ENCODE assay signal across 9 mouse cellular contexts in the genomic region with DNA sequence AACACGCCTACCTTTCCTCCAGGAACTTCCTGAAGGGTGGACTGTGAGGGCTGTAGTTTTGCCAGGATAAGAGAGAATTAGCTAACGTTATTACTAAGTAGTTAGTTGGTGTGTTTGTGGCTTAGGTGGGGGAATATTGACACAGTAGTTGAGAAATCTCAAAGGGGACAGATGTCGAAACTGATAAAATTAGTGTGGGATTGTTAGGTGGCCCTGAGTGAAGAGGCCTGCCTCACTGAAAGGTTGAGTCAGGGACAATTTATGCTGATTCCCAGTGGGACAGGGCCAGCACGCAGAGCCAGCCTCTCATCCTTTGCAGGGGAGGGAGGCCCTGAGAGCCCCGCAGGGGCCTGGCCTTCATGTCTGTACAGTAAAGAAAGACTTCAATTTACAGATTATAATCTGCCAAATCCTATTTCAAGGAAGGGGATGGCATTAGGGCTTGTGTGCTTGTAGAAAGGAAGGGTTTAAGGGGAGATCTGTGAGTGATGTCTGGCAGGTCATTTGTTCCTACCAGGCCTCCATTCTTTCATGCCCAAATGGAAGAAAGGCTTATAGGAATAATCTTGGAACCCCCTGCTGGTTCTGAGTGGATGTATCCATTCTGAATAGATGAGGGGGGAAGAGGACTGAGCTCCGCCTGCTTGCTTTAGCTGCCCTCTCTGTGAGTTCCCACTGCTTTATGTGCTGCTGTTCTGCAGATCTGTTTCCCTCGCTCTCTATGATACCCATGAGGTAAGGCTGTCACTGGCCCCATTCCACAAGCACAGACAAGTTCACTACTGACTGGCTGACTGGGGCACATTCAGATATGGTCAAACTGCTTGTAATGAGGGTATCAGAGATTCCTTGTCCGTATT. TPM values are rescaled to one million over a fixed set of nuclear protein-coding genes. Genes with fewer than 3 reads are reported as not detected.
DNase-seq lines count a peak whose midpoint lies in the region; ATAC-seq and TF ChIP-seq lines count a peak whose summit lies in the region.
"Had no signal": no experiment of that assay in that cellular context is flagged by ENCODE, and none has a peak within 500 bp of the region (broad histone marks: within the 10 kb centered on the region; RNA-seq: fewer than 3 reads in every experiment).

No protein-coding gene starts in this region.

- H3K27ac ChIP-seq in hindbrain, postnatal 0 days: no peak overlapping the region
- no peak overlapping the region for H3K27ac ChIP-seq in neural tube, embryonic 14.5 days (ENCODE audit: low read depth, low read length)

- H3K4me1 ChIP-seq in hindbrain, postnatal 0 days (ENCODE audit: insufficient read depth, low read length): peaks cover under 1% of the 10 kb centered on the region
- H3K4me1 ChIP-seq in neural tube, embryonic 14.5 days (ENCODE audit: control insufficient read depth, insufficient read depth, low read length): peaks cover 3% of the 10 kb centered on the region; the same call in 1 of the 2 replicates

- 35% methylated on average over 8 of the region's 8 CpGs for WGBS in hindbrain, postnatal 0 days
- WGBS in neural tube, embryonic 14.5 days: 33% methylated on average over 8 of the region's 8 CpGs

- no peaks in the 10 kb centered on the region for H3K27me3 ChIP-seq in hindbrain, postnatal 0 days (ENCODE audit: insufficient read depth, low read length)
- no peaks in the 10 kb centered on the region for H3K27me3 ChIP-seq in neural tube, embryonic 14.5 days (ENCODE audit: control insufficient read depth, insufficient read depth, low read length)

- peak; percentile 70 for ATAC-seq in hindbrain, postnatal 0 days
- ATAC-seq in neural tube, embryonic 14.5 days (ENCODE audit: low read depth): peak; percentile 35; the same call in 1 of the 2 replicates

- H3K4me3 ChIP-seq in hindbrain, postnatal 0 days (ENCODE audit: low read length): no peak overlapping the region
- no peak overlapping the region for H3K4me3 ChIP-seq in neural tube, embryonic 14.5 days (ENCODE audit: low read depth, low read length)

- no peaks in the 10 kb centered on the region for H3K9me3 ChIP-seq in hindbrain, postnatal 0 days (ENCODE audit: low read length)
- H3K9me3 ChIP-seq in neural tube, embryonic 14.5 days (ENCODE audit: control insufficient read depth, low read length): no peaks in the 10 kb centered on the region

- H3K4me2 ChIP-seq in hindbrain, postnatal 0 days (ENCODE audit: low read depth, low read length): no peak overlapping the region
- no peak overlapping the region for H3K4me2 ChIP-seq in neural tube, embryonic 14.5 days (ENCODE audit: low read depth, low read length)

- no peak for TF ChIP-seq CTCF in hindbrain, postnatal 0 days (IDR thresholded peaks at IDR 0.05; ENCODE audit: low read depth)

- no peak overlapping the region for H3K9ac ChIP-seq in hindbrain, postnatal 0 days (replicated peaks; ENCODE audit: low read length)
- H3K9ac ChIP-seq in neural tube, embryonic 14.5 days (replicated peaks; ENCODE audit: low read depth, low read length): no peak overlapping the region

- peak; percentile 46 to 54 for DNase-seq in cerebellum, postnatal 10 days
- no peak for DNase-seq in cerebellum, postnatal 4 days (ENCODE audit: low spot score in 2 of 2)
- peak; percentile 16 to 55 for DNase-seq in lung, adult 18-20 months
- DNase-seq in lung, postnatal 25 days (ENCODE audit: low spot score): no peak
- peak; percentile 40 for DNase-seq in hindbrain, postnatal 0 days (ENCODE audit: low spot score)
- no peak for DNase-seq in Muller cell, postnatal 12 days (ENCODE audit: inconsistent ontology term)
- no peak for DNase-seq in right cerebral cortex, postnatal 36 days (ENCODE audit: low spot score in 2 of 2)
- DNase-seq: adrenal gland, adult 8-10 months had no signal

- no peaks in the 10 kb centered on the region for H3K36me3 ChIP-seq in hindbrain, postnatal 0 days (ENCODE audit: insufficient read depth, low read length)
- no peaks in the 10 kb centered on the region for H3K36me3 ChIP-seq in neural tube, embryonic 14.5 days (ENCODE audit: control insufficient read depth, insufficient read depth, low read length)

RNA-seq across cellular contexts. Expression of a gene that starts 41.7 kb away (rescaled TPM):
- total RNA-seq in hindbrain, postnatal 0 days (2014; rRNA removed): 10.6 and 12.1 TPM in 2 replicates
- 4.2 and 4.8 TPM in 2 replicates for polyA plus RNA-seq in hindbrain, postnatal 0 days (2015; fragmentation: Nextera tagmentation; extraction: Ambion mirVana)
- polyA plus RNA-seq in neural tube, embryonic 14.5 days (2014; fragmentation: Nextera tagmentation; extraction: Ambion mirVana): 5.2 and 7.2 TPM in 2 replicates

Comparison
In these comparisons a context has a peak if more than half of its experiments do, and no peak if none do; other contexts are left out.
1. DNase-seq: peak in cerebellum, postnatal 10 days (2 of 2), lung, adult 18-20 months (2 of 2) and hindbrain, postnatal 0 days (single experiment); none in cerebellum, postnatal 4 days (0 of 2), lung, postnatal 25 days (single experiment), Muller cell, postnatal 12 days (single experiment) and right cerebral cortex, postnatal 36 days (0 of 2).